Mouse (Mus musculus) layer of hippocampus, adult 9-10 months (tissue): ENCODE results near the gene Tmem204.

ENCODE experiments used
- DNase-seq: peaks from one replicate; pipeline ENCODE4 v3.0.0; 2022; ENCODE audit warnings: low spot score

Gene Tmem204

DNA sequence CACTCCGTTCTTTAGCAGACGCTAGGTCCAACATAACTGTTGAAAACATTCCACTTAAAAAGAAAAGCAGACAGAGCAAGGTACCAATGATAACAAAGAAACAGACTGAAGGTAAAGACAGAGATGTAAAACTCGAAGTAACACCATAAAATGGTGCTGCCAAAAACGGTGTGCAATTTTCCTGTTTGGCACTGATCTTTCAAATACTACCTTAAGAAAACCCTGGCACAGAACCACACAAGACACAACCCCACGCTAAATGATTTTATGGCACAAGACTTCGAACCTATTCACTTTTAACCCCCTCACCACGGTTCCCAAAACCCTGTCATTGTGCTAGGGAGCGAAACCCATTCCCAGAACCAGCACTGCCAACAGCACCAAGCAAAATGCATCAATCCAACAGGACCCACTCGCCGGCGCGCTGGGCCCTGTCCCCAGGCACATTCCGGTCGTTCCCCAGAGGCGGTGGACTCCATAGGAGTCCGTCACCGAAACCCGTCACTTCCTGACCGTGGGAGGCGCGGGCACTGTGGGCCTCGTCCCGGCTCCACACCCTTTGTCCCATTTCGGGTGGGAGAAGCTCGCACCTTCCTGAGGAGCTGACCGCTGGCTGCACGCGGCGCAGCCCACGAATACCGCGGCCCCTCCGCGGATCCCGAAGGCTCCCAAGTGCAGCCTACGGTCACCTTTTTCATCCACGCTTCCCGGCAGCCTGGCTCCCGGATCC lies 68.4 kb downstream of the Tmem204 start:
- no peak for DNase-seq

DNA sequence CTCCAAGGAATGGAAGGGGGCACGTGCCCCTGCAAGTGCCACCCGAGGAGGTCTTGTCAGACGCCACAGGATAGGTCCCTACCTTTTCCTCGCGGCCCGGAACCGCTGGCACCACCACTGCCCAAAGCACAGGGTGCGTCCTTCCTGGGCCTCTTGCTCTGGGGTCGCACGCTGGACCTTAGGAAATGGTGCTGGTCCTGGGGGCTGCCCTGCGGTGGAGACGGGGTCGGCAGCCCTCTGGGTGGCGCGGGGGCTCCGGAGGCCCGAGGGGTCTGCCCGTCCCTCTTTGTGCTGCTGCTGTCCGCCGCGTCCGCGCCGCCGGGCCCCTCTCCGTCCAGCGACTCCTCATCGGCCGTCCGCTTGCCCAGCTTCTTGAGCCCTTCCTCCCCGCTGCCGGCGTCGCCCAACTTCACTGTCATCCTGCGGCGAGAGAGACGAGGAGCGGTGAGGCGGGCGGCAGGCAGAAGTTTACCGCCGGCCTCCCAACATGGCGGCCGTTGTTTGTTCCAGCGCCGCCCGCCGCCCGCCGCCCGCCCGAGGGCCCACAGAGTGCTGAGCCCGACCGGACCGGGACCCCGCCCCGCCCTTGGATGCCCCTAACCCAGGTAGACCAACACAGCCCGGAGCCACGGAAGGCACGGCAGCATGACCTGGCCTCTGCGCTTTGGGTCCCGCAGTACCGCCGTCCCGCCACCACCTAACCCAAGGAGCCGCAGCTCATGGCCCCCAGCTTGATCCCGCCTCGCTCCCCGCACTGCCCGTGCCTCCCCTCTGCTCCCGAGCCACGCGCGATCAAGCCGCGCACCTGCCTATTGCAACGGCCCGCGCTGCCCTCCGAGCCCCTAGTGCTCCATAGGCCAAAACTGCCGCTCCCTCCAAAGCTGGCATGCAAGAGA lies 69.5 kb downstream of the Tmem204 start:
- DNase-seq, result no peak
